Mouse (Mus musculus) c-Kit-negative CD71-positive TER-119-positive erythroid progenitor cells, embryonic 14.5 days (primary cell): ENCODE measurements around the gene Tbc1d5.

Experiments used
- DNase-seq: peaks from one replicate; pipeline ENCODE4 v3.0.0-alpha.2; 2013; ENCODE audit warnings: low read depth, low spot score

Gene Tbc1d5

GRCm38 (mm10) chr17:51179195-51179953 lies at the start of gene Tbc1d5:
Gene Tbc1d5 (minus strand): TSS chr17:51179352.
- peak; percentile 68 for DNase-seq

- no peak for DNase-seq
Measured at GRCm38 (mm10) chr17:51226056-51226455, 46.9 kb upstream of the Tbc1d5 start.

DNA sequence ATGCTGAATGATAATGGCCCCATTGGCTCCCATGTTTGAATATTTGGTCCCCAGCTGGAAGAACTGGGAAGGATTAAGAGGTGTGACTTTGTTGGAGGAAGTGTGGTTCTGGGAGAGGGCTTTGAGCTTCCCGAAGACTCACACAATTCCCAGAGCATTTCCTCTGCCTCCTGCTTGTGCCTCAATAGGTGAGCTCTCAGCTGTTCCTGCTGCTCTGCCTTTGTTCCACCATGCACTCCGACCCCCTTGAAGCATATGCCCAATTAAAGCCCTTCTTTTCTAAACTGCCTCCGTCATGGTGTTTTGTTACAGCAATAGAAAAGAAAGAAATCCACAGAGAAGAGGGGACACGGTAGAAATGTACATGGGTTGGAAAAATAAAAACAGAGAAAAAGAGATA lies 44.0 kb upstream of the Tbc1d5 start:
- DNase-seq = no peak

GRCm38 (mm10) chr17:51221075-51221474 lies 41.9 kb upstream of the Tbc1d5 start:
- DNase-seq = no peak

- no peak for DNase-seq
Measured at GRCm38 (mm10) chr17:51219897-51220296, 40.7 kb upstream of the Tbc1d5 start.

DNA sequence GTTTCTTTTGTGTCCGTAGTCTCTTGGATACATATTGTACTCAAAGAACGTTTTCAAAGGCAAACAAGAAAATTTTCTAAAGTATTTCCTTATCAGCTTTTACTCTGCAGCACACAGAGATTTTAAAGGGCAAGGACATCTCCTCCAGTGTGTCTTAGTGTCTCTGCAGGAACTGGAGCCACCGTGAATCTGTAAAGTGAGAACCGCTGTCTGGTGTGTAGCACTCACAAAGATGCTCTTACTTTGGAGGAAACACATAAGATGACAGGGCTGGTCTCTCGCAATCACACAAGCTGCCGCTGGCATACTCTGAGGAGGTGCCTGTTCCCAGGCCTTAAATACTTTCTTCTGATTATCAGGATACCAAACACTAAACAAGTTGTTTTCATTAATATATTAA lies 37.3 kb upstream of the Tbc1d5 start:
- DNase-seq = no peak

GRCm38 (mm10) chr17:51209565-51209964 lies 30.4 kb upstream of the Tbc1d5 start:
- DNase-seq = no peak

DNA sequence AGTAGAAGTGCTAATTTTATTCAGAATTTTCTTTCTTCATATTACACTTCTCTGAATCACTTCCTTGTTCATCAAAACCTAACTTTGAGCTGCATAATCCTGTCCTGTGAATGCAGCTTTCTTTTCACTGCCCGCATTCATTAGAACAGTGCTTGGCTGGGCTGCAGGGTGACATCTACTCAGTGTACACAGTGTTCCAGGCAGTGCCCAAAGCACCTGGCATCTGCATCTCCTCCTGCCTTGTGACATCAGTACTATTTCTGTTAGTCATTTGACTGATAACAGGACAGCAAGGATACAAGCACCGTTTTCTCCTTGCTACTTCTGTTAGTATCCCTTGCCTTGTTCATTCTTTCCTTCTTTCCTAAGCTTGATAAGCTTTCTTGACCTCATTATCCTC lies 25.5 kb upstream of the Tbc1d5 start:
- DNase-seq = no peak

GRCm38 (mm10) chr17:51195561-51195960 lies 16.4 kb upstream of the Tbc1d5 start:
- no peak for DNase-seq

DNA sequence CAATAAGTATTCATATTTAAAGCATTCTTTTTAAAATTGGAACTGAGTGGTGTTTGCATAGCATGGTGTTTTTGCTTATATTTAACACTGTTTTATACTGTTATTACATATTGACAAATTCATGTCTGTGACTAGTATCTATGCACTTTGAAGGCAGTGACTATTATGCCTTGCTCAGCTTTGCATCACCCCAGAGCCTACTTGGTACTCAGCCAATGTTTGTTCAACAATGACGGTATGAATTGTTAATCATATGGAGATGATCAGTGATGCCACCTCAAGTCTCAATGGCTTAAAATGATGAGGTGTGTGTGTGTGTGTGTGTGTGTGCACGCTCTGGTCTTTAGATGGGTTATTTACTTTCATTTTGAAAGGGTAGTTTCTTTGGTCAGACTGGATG lies 15.6 kb upstream of the Tbc1d5 start:
- no peak for DNase-seq

DNA sequence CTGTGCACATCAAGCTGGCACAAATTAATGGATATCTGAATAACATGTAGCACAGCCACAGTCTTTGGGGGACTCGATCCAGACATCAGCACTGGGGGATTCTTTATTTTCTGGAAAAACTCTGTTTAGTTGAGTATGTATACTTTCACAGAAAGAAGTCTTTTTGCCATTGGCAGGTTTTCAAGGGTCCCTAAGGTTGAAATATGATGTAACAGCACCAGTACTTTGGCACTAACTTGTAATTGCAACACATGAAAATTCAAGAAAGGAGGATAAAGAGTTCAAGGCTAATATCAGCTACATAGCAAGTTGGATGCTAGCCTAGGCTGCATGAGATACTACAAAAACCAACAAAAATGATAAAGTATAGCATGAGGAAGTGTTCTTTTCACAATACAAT lies 12.2 kb upstream of the Tbc1d5 start:
- DNase-seq = no peak

DNA sequence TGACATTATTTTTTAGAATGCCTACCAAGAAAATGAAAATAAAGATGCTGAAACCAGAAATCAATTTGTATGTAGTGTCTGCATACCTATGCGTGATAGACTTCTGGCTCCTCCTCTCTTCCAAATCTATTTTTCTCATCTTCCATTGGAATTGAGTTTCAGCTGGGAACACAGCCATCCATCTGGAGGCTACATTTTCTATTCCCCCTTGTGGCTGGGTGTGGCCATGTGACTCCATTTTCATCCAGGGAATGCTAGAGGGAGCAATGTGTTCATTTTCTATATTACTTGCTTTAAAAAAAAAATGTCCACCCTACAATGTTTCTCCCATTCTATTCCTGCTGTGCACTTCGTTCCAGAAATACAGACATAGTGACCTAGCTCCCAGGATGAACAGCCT lies 3.6 kb upstream of the Tbc1d5 start:
- no peak for DNase-seq

DNA sequence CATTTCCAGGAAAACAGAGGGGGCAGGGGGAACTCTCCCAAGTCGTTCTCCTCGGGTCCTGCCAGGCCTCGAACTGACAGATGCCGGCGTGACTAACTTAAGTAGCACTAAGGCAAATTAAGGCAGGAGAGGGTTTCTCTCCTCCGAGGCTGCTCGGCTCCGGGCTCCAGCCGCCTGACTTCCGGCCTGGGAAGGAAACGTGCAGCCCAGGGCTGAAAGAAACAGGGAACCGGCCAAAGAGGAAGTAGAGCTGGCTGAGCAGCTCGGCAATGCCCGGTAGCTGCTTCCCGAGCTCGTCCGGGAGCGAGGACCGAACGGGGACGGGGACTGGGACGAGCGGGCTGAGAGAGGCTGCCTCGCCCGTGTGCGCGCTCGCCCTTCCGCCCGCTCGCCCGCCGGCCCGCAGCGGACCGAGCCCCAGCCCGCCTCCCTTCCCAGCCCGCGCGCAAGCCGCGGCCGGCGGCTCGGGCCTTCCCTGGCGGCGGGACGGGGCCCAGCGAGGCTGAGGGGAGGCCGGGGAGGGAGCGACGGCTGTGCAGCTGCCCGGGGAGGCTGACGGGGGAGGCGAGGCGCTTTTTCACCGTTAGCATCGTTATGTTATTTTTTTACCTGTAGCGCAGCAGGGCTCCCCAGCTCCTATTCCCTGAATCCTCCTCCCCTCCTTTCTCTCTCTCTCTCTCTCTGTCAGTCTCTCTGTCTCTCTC lies 509 bp downstream of the Tbc1d5 start:
- DNase-seq = peak; percentile 42

DNA sequence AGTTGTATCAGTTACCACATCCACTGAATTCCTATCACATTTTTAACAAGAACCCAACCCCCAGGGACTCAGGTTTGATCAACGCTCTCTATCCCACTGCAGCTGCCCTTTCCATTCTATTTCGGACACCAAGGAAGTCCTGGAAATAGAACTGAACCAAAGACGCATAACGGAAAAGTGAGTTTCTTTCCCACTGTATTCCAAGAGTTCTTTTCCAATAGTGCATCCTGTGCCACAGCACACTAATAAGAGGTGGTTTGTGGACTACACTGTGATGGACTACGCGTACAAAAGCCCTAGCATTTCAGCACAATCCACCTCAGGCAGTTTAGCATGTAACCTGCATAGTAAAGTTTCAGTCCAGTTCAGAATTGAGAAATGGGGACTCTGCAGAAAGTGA lies 1.2 kb downstream of the Tbc1d5 start:
- no peak for DNase-seq

DNA sequence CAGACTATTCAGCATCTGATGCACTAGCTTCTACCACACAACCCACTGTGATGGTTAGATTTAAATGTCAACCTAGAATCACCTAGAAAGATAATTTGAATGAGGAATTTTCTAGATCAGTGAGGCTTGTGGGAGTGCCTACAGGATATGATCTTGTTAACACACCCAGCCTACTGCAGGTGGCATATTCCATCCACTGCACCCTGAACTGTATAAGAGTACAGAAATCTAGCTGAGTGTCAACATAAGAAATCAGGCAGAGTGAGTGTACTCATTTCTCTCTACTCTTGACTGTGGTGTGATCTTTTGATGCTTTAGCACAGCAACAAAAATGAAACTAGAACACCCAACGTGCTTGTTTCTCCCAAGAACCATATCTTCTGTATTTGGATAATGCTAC lies 6.8 kb downstream of the Tbc1d5 start:
- no peak for DNase-seq

DNA sequence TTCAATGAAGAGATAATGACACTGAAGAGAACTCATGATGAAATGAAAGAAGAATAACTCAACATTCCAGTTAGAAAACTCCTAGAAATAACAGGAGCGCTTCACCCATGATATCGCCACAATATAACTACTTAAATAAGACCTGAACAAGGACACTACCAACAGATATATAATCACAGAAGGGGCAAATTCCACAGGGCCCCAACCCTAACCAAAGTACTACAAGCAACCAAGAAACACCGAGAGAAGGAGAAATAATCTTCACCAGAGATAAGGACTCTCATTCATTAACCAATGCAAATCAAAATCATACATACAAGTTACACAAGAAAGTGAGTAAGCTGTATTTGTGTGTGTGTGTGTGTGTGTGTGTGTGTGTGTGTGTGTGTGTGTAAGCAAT lies 7.6 kb downstream of the Tbc1d5 start:
- DNase-seq = no peak

DNA sequence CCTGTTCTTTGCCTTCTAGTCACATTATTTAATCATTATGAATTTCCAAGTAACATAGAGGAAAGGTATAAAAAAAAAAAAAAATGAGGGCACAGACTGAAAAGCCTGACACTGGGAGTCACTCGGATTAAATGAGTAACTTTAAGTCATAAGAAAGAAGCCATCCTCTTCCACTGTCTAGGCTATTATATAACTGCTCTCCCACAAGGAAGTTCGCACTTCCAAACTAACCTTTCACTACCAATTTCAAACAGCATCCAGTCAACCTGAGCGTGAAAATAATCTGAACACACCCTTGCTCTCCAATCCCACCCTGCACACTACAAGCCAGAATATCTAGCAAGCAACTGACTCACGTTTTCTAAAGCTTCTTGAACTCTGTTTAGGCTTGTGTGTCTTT lies 9.2 kb downstream of the Tbc1d5 start:
- DNase-seq = no peak

GRCm38 (mm10) chr17:51162366-51162765 lies 16.8 kb downstream of the Tbc1d5 start:
- no peak for DNase-seq

DNA sequence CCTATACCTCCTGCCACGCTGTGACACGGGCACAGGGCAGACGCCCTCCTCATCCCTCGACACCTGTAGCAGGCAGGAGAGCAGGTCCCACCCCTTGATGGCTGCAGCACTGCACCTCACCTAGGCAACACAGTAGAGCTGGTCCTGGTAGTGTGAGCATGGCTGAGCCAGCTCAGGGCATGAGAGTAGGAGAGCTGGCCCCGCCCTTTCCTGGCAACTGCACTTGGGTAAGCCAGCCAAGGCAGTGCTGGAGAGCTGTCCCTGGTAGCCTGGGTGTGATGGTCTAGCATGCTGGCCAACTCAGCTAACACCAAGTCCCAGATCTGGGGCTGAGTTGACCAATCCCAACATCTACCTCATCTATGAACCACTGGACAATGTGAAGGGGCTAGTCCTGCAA lies 19.9 kb downstream of the Tbc1d5 start:
- no peak for DNase-seq

DNA sequence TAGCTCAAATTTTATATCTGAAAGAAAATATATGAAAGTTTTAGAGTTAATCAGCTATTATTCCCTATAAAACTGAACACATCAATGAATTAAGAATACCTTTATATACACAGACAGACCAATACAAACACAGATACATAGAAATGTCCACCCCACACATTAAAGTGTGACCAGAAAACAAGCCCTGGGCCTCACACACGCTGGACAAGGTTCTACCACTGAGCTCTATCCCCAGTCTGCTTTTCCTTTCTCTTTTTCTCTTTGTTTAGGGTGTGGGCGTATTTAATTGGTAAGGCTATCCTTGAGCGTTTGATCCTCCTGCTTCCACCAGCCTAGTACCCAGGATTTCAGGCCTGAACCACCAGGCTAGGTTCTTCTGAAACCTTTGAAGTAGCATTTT lies 28.2 kb downstream of the Tbc1d5 start:
- DNase-seq = no peak

DNA sequence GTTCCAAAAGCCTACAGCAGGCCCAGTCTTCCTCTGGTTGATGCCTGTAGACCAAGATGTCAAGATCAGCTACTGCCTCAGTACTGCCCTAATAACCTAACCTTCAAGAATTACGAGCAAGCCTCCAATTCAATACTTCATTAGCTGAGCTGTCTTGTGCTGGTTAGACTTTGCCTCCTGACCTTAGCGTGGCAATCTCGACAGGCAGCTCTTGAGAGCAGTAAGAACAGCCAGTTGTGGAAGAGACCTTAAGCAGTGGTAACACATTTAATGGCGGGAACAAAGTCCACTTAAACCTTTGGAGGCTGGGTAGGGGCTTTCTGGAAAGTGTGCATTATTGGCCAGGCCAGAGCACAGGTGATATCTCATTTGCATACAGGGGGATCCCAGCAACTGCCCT lies 34.2 kb downstream of the Tbc1d5 start:
- DNase-seq = no peak

- DNase-seq = no peak
Measured at GRCm38 (mm10) chr17:51142095-51142494, 37.1 kb downstream of the Tbc1d5 start.

GRCm38 (mm10) chr17:51111194-51111593 lies 68.0 kb downstream of the Tbc1d5 start:
- no peak for DNase-seq
